Mouse (Mus musculus): ENCODE results near the gene Nab2. TPM values are rescaled to one million over a fixed set of nuclear protein-coding genes. Genes with fewer than 3 reads are reported as not detected.

Gene Nab2
- polyA plus RNA-seq, 1 experiment: 40.3 TPM

GRCm38 (mm10) chr10:127619119-127619721 lies 49.1 kb downstream of the Nab2 start:
- TF ChIP-seq CTCF (IDR thresholded peaks at IDR 0.05; ENCODE audit: extremely low read depth, insufficient read depth, low read length) (no peak), POLR2A (IDR thresholded peaks at IDR 0.05; ENCODE audit: extremely low read depth, insufficient read depth, low read length) (no peak)
- peaks cover 15% of the 10 kb centered on the region; the same call in 1 of the 2 replicates for H3K4me1 ChIP-seq (ENCODE audit: control insufficient read depth, insufficient read depth, low read length)
- peak overlapping the region; percentile 73 for H3K4me3 ChIP-seq (ENCODE audit: insufficient read depth, low read length)
- peak overlapping the region; percentile 26 for H3K27ac ChIP-seq (ENCODE audit: insufficient read depth, low read length)

- Histone ChIP-seq H3K4me1 (ENCODE audit: control insufficient read depth, insufficient read depth, low read length) (peaks cover 16% of the 10 kb centered on the region; the same call in 1 of the 2 replicates), H3K4me3 (ENCODE audit: insufficient read depth, low read length) (peak overlapping the region; percentile 73), H3K27ac (ENCODE audit: insufficient read depth, low read length) (no peak overlapping the region)
- no peak for TF ChIP-seq POLR2A (IDR thresholded peaks at IDR 0.05; ENCODE audit: extremely low read depth, insufficient read depth, low read length)
Measured at GRCm38 (mm10) chr10:127618173-127618572, 50.2 kb downstream of the Nab2 start.

- H3K4me3 ChIP-seq (ENCODE audit: insufficient read depth, low read length): no peak overlapping the region
- TF ChIP-seq POLR2A (IDR thresholded peaks at IDR 0.05; ENCODE audit: extremely low read depth, insufficient read depth, low read length): no peak
- no peak for TF ChIP-seq CTCF (IDR thresholded peaks at IDR 0.05; ENCODE audit: extremely low read depth, insufficient read depth, low read length)
- H3K27ac ChIP-seq (ENCODE audit: insufficient read depth, low read length): peak overlapping the region; percentile 51; the same call in 1 of the 2 replicates
- peaks cover 16% of the 10 kb centered on the region; the same call in 1 of the 2 replicates for H3K4me1 ChIP-seq (ENCODE audit: control insufficient read depth, insufficient read depth, low read length)
Measured at GRCm38 (mm10) chr10:127617294-127617693, 51.1 kb downstream of the Nab2 start.

- H3K27ac ChIP-seq (ENCODE audit: insufficient read depth, low read length): peak overlapping the region; percentile 20; the same call in 1 of the 2 replicates
- TF ChIP-seq POLR2A (IDR thresholded peaks at IDR 0.05; ENCODE audit: extremely low read depth, insufficient read depth, low read length): no peak
- no peak for TF ChIP-seq CTCF (IDR thresholded peaks at IDR 0.05; ENCODE audit: extremely low read depth, insufficient read depth, low read length)
- H3K4me1 ChIP-seq (ENCODE audit: control insufficient read depth, insufficient read depth, low read length): peaks cover 16% of the 10 kb centered on the region; the same call in 1 of the 2 replicates
- H3K4me3 ChIP-seq (ENCODE audit: insufficient read depth, low read length): no peak overlapping the region
Measured at GRCm38 (mm10) chr10:127616261-127616679, 52.1 kb downstream of the Nab2 start.

- Histone ChIP-seq H3K4me3 (ENCODE audit: insufficient read depth, low read length) (no peak overlapping the region), H3K27ac (ENCODE audit: insufficient read depth, low read length) (peak overlapping the region; percentile 20), H3K4me1 (ENCODE audit: control insufficient read depth, insufficient read depth, low read length) (peaks cover 16% of the 10 kb centered on the region; the same call in 1 of the 2 replicates)
- TF ChIP-seq POLR2A (IDR thresholded peaks at IDR 0.05; ENCODE audit: extremely low read depth, insufficient read depth, low read length) (no peak), CTCF (IDR thresholded peaks at IDR 0.05; ENCODE audit: extremely low read depth, insufficient read depth, low read length) (no peak)
Measured at GRCm38 (mm10) chr10:127615591-127615990, 52.8 kb downstream of the Nab2 start.

- Histone ChIP-seq H3K4me3 (ENCODE audit: insufficient read depth, low read length) (no peak overlapping the region), H3K4me1 (ENCODE audit: control insufficient read depth, insufficient read depth, low read length) (peaks cover 16% of the 10 kb centered on the region; the same call in 1 of the 2 replicates), H3K27ac (ENCODE audit: insufficient read depth, low read length) (peak overlapping the region; percentile 20; the same call in 1 of the 2 replicates)
- TF ChIP-seq POLR2A (IDR thresholded peaks at IDR 0.05; ENCODE audit: extremely low read depth, insufficient read depth, low read length) (no peak), CTCF (IDR thresholded peaks at IDR 0.05; ENCODE audit: extremely low read depth, insufficient read depth, low read length) (no peak)
Measured at GRCm38 (mm10) chr10:127615034-127615374, 53.4 kb downstream of the Nab2 start.

GRCm38 (mm10) chr10:127614236-127615033 lies 53.9 kb downstream of the Nab2 start:
- Histone ChIP-seq H3K27ac (ENCODE audit: insufficient read depth, low read length) (no peak overlapping the region), H3K4me3 (ENCODE audit: insufficient read depth, low read length) (no peak overlapping the region), H3K4me1 (ENCODE audit: control insufficient read depth, insufficient read depth, low read length) (peaks cover 16% of the 10 kb centered on the region; the same call in 1 of the 2 replicates)
- TF ChIP-seq POLR2A (IDR thresholded peaks at IDR 0.05; ENCODE audit: extremely low read depth, insufficient read depth, low read length): no peak
- no peak for TF ChIP-seq CTCF (IDR thresholded peaks at IDR 0.05; ENCODE audit: extremely low read depth, insufficient read depth, low read length)

GRCm38 (mm10) chr10:127612079-127612775 lies 56.1 kb downstream of the Nab2 start:
- H3K4me3 ChIP-seq (ENCODE audit: insufficient read depth, low read length): no peak overlapping the region
- H3K27ac ChIP-seq (ENCODE audit: insufficient read depth, low read length): no peak overlapping the region
- TF ChIP-seq POLR2A (IDR thresholded peaks at IDR 0.05; ENCODE audit: extremely low read depth, insufficient read depth, low read length) (no peak), CTCF (IDR thresholded peaks at IDR 0.05; ENCODE audit: extremely low read depth, insufficient read depth, low read length) (no peak)
- H3K4me1 ChIP-seq (ENCODE audit: control insufficient read depth, insufficient read depth, low read length): peaks cover 11% of the 10 kb centered on the region; the same call in 1 of the 2 replicates

Other genes starting within 250 kb of the Nab2 start
- gene Stac3, start 166.9 kb downstream of the Nab2 start, polyA plus RNA-seq (2012; rRNA removed): 9.5 and 10.6 TPM in 2 replicates
- gene Ndufa4l2, start 153.6 kb downstream of the Nab2 start, polyA plus RNA-seq (2012; rRNA removed): 10.0 and 10.6 TPM in 2 replicates
- 38.6 and 39.7 TPM in 2 replicates for gene Shmt2, start 146.1 kb downstream of the Nab2 start, polyA plus RNA-seq (2012; rRNA removed)
- gene Nxph4, start 134.0 kb downstream of the Nab2 start, polyA plus RNA-seq (2012; rRNA removed): 3.0 and 3.8 TPM in 2 replicates
- 294 and 309 TPM in 2 replicates for gene Lrp1, start 47.4 kb downstream of the Nab2 start, polyA plus RNA-seq (2012; rRNA removed)
- 11.9 and 12.6 TPM in 2 replicates for gene Stat6, start 25.6 kb downstream of the Nab2 start, polyA plus RNA-seq (2012; rRNA removed)
- 3.8 TPM in 2 replicates for gene Nemp1, start 1.7 kb downstream of the Nab2 start, polyA plus RNA-seq (2012; rRNA removed)
- 1.3 and 1.7 TPM in 2 replicates for gene Myo1a, start 36.6 kb upstream of the Nab2 start, polyA plus RNA-seq (2012; rRNA removed)
- gene Tac2, start 55.9 kb upstream of the Nab2 start, polyA plus RNA-seq (2012; rRNA removed): 25.9 and 31.9 TPM in 2 replicates
- 5.0 and 5.4 TPM in 2 replicates for gene Zbtb39, start 71.0 kb upstream of the Nab2 start, polyA plus RNA-seq (2012; rRNA removed)
- gene Gpr182, start 83.2 kb upstream of the Nab2 start, polyA plus RNA-seq (2012; rRNA removed): 1.3 and 1.4 TPM in 2 replicates
- gene Rdh1, start 91.2 kb upstream of the Nab2 start, polyA plus RNA-seq (2012; rRNA removed): 0.15 and 0.25 TPM in 2 replicates
- 1.2 TPM in 1 of 2 replicates, not detected in the other for gene Rdh16f1, start 91.2 kb upstream of the Nab2 start, polyA plus RNA-seq (2012; rRNA removed)
- gene Rdh9, start 107.8 kb upstream of the Nab2 start, polyA plus RNA-seq (2012; rRNA removed): 0.13 and 1.4 TPM in 2 replicates
- 0.21 and 0.38 TPM in 2 replicates for gene Rdh16, start 132.6 kb upstream of the Nab2 start, polyA plus RNA-seq (2012; rRNA removed)
- not detected in 2 replicates for gene Rdh19, start 181.4 kb upstream of the Nab2 start, polyA plus RNA-seq (2012; rRNA removed)
- not detected in 2 replicates for gene Rdh16f2, start 197.9 kb upstream of the Nab2 start, polyA plus RNA-seq (2012; rRNA removed)
- gene Rdh7, start 220.2 kb upstream of the Nab2 start, polyA plus RNA-seq (2012; rRNA removed): not detected in 2 replicates
- gene Sdr9c7, start 229.9 kb upstream of the Nab2 start, polyA plus RNA-seq (2012; rRNA removed): 0.09 and 0.15 TPM in 2 replicates

Data from cortical plate, adult 2 months (tissue).